Mouse (Mus musculus) mouse trophoblast stem cell (cell line): ENCODE measurements around the gene Mapk8ip3.

Experiments
- in situ Hi-C, 2 experiments: fragments of 300-500 bp; cut with MseI, MboI; formaldehyde crosslinking; loops; 2 replicates in 1 of 2; 3 replicates in 1 of 2; pipeline ENCODE4 v1.15.1; 2025

Gene Mapk8ip3

GRCm38 (mm10) chr17:24849733-24850064 is 87.1 kb downstream of the Mapk8ip3 start:
- in situ Hi-C loops, result no loop called here

- in situ Hi-C loops, result no loop called here
Measured at GRCm38 (mm10) chr17:24848600-24849031, 88.2 kb downstream of the Mapk8ip3 start.

DNA sequence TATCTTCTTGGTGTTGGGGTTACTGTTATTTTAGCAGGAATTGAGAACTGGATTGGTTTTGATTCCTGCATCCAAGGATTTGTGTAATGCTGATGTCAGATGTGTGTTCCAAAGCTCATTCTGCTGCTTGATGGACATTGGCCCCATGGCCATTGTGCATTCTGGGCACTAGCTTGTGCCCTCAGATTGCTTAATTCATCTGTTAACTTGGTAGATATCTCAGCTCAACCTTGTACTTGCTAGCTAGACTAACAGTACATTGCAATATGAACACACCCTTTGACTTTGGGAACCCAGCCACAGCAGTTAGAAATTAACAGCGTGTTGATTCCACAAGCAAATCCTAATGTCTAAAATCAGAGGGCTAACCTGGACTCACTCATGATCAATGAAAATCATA is 89.4 kb downstream of the Mapk8ip3 start:
- in situ Hi-C loops, result no loop called here

- in situ Hi-C loops, result no loop called here
Measured at GRCm38 (mm10) chr17:24844525-24844924, 92.3 kb downstream of the Mapk8ip3 start.

DNA sequence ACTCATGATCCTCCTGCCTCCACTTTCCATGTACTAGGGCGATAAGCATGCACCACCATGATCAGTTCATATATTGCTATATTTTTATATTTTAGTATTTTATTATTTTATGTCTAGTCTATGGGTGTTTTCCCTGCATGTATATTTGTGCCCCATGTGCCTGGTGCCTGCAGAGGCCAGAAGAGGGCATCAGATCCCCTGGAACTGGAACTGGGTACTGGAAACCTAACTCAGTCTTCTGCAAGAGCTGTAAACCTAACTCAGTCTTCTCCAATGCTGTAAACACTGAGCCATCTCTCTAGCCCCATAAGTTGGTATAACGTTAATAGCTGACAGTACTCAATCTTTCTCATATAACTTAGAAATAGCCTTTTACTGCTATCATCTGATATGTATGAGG is 94.1 kb downstream of the Mapk8ip3 start:
- in situ Hi-C loops, result no loop called here
